Mouse (Mus musculus) olfactory bulb, adult 2 months (tissue): ENCODE measurements around the gene Mertk.

Source experiments
- CTCF ChIP-seq: fragments of 200-500 bp; IDR thresholded peaks from 2 replicates; pipeline ENCODE4 v1.5.1; 2012; ENCODE audit warnings: low read depth, mild to moderate bottlenecking, low read length, moderate library complexity; ENCODE audit not compliant: insufficient read depth
- POLR2A ChIP-seq: fragments of 200-500 bp; IDR thresholded peaks from 2 replicates; pipeline ENCODE4 v1.6.1; 2012; ENCODE audit warnings: mild to moderate bottlenecking, low read depth, low read length, moderate library complexity; ENCODE audit not compliant: insufficient read depth

GRCm38 (mm10) chr2:128693236-128693635 lies 5.5 kb upstream of the Mertk start:
- TF ChIP-seq POLR2A: no peak
- TF ChIP-seq CTCF: no peak
